Mouse (Mus musculus): Measurements from ENCODE around the gene Klra3.
"Not testable (repeated sequence)": the region's sequence is repeated elsewhere in the genome, so short reads cannot be mapped to it uniquely, and the experiment has no call there.

The Klra3 gene

DNA sequence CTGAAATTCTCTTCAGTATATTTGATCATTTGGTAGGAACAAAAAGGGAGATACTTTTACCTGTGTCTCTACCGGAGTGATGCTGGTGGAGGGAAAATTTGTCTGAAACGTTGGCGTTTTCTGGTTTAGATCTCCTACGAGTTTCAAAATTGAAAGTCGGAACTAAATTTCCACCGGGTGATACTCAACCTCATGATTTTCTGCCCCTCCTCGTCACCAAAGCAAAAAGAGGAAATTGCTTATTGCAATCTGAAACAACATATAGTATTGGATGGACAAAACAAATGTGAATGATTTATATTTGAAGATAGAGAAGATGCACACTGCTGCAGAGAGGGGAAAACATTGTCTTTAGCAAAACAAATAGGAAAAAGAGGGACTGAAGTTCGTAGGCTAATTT is at the start of gene Klra3:
Gene Klra3 (minus strand): TSS at position 164 of the 400 bp plus-strand sequence.
- DNase-seq (ENCODE audit: low spot score in 2 of 2), result no peak

- DNase-seq (ENCODE audit: low spot score in 2 of 2), result no peak
Observed at GRCm38 (mm10) chr6:130386750-130387149, 49.4 kb upstream of the Klra3 start, which contains the start of gene Klra1. Klra1 (minus strand) TSS chr6:130386874.

DNA sequence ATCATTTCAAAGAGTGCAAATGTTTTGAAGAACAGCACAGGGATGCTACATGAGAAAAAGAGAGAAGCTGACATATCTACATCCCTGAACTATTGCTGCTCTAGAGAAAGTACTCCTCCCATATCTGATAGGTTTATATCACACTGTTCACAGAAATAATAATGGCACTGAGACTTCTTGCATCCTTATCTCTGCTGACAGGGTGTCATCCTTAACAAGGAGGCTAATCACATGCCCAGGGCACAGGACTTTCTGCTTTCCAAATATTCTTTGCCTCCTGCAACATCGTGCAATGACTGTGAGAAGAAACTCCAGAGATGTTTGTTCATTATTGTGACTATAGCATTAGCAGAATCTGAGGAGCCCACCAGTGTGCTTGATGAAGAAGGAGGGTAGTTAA is 48.4 kb upstream of the Klra3 start:
- DNase-seq (ENCODE audit: low spot score in 2 of 2), result no peak

GRCm38 (mm10) chr6:130382375-130382774 is 45.0 kb upstream of the Klra3 start:
- DNase-seq (ENCODE audit: low spot score in 2 of 2), result no peak

DNA sequence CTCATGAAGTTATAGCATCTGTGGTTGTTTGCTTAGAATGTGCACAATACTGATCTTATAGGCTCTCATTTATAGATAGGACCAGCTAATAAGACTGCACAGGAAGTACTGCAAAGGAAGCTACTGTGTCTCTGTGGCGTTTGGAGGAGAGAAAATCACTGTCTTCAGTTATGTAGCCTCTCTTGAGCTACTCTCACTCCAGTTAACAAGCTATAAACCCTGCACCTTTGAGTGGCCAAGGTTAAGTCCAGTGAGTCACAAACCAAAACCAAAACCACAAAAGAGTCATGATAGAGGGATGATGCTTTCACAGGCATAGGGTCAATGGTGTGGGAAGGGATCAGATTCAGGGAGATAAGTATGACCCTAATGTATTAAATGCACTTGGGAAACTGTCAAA is 8.0 kb upstream of the Klra3 start:
- DNase-seq (ENCODE audit: low spot score in 2 of 2), result not testable (repeated sequence)

GRCm38 (mm10) chr6:130341973-130342372 is 4.6 kb upstream of the Klra3 start:
- not testable (repeated sequence) for DNase-seq (ENCODE audit: low spot score in 2 of 2)

- DNase-seq (ENCODE audit: low spot score in 2 of 2), result no peak
Observed at GRCm38 (mm10) chr6:130287984-130288649, 49.3 kb downstream of the Klra3 start.

DNA sequence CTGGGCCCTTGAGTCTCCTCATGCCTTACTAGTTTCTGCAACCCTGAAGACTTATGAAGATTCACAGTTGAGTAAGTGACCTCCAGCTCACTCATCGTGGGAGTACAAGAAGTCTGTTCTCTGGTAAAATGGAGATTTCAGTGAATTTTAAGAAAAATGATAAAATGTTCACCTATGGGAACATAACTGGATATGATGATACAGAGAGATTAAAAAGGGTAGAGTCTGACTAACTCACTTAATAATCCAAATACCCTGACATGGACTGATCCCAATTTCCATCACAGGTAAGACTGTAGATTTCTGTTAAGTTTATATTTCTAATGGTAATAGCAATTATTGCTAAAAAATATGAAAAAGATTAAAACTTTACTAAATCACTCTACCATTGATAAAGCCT is 55.5 kb downstream of the Klra3 start, which contains the start of gene Klra10:
Gene Klra10 (minus strand): TSS at position 101 of the 400 bp plus-strand sequence.
- not testable (repeated sequence) for DNase-seq (ENCODE audit: low spot score in 2 of 2)

Measured in frontal cortex, postnatal 36 days (tissue).